Mouse (Mus musculus) liver, embryonic 13.5 days (tissue): ENCODE data around the gene Glce. TPM values are rescaled to one million over a fixed set of nuclear protein-coding genes. Genes with fewer than 3 reads are reported as not detected.

Source experiments
- ATAC-seq: fragments of 200-750 bp; cut with Nextera tagmentation; 2 replicates; pipeline ENCODE4 v1.8.0; 2017; ENCODE audit warnings: low read depth, mild to moderate bottlenecking, moderate number of reproducible peaks, moderate library complexity
- DNase-seq: peaks from one replicate; pipeline ENCODE4 v3.0.0; 2022
- H3K27ac ChIP-seq: fragments of 300-500 bp; sonication (generic); 2 replicates; pipeline ENCODE4 v1.5.1; 2015; ENCODE audit warnings: moderate library complexity, mild to moderate bottlenecking, inconsistent platforms
- H3K27me3 ChIP-seq: fragments of 300-500 bp; sonication (generic); 2 replicates; pipeline ENCODE4 v1.6.1; 2015; ENCODE audit warnings: mild to moderate bottlenecking, inconsistent platforms
- H3K36me3 ChIP-seq: fragments of 300-500 bp; sonication (generic); 2 replicates; pipeline ENCODE4 v1.6.1; 2015; ENCODE audit warnings: mild to moderate bottlenecking, inconsistent platforms
- H3K4me1 ChIP-seq: fragments of 300-500 bp; sonication (generic); replicated peaks from 2 replicates; pipeline ENCODE4 v1.6.1; 2015; ENCODE audit warnings: inconsistent platforms
- H3K4me2 ChIP-seq: fragments of 300-500 bp; sonication (generic); 2 replicates; pipeline ENCODE4 v1.6.1; 2015; ENCODE audit warnings: inconsistent platforms, mild to moderate bottlenecking, moderate library complexity
- H3K4me3 ChIP-seq: fragments of 300-500 bp; sonication (generic); replicated peaks from 2 replicates; pipeline ENCODE4 v1.5.1; 2015; ENCODE audit warnings: mild to moderate bottlenecking, inconsistent platforms
- H3K9ac ChIP-seq: fragments of 300-500 bp; sonication (generic); 2 replicates; pipeline ENCODE4 v1.6.1; 2015; ENCODE audit warnings: mild to moderate bottlenecking, inconsistent platforms
- H3K9me3 ChIP-seq: fragments of 300-500 bp; sonication (generic); replicated peaks from 2 replicates; pipeline ENCODE4 v1.6.1; 2016; ENCODE audit warnings: inconsistent platforms
- WGBS: fragments of 180-500 bp; shearing (Covaris S2); methylation state at CpG from one replicate; pipeline ENCODE4 v1.1.7; 2015; ENCODE audit not compliant: insufficient replicate concordance; 5-methylcytosine and 5-hydroxymethylcytosine counted together
- polyA plus RNA-seq: library from polyadenylated mRNA; unstranded; fragments of >200 nt; fragmentation: Nextera tagmentation; extraction: Ambion mirVana; gene quantifications from 2 replicates; pipeline ENCODE4 v1.2.1, GENCODE M21; 2015

Glce gene
- polyA plus RNA-seq, 1 experiment from 2014 or later: 5.3 TPM

DNA sequence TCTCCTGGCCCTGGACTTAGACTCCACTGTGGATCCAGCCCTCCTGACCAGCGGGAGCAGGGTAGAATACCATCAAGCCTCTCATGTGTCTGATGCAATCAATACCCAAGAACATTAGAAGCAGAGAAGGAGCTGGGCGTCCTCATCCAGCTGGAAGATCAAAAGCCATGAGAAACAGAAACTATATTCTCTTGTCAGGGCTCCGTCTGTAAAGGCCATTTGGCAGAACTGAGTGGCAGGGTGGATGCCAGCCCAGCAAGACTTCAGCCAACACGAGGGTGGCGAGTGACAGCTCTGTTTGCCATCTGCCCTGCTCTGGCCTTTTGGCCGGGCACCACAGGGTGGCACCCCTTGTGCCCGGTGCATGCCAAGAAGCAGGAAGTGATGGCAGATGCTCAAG lies 30.8 kb upstream of the Glce start:
- Histone ChIP-seq H3K4me3 (no peak overlapping the region), H3K36me3 (no peaks in the 10 kb centered on the region), H3K4me1 (no peaks in the 10 kb centered on the region), H3K4me2 (no peak overlapping the region), H3K27me3 (no peaks in the 10 kb centered on the region), H3K9me3 (no peaks in the 10 kb centered on the region), H3K27ac (no peak overlapping the region), H3K9ac (no peak overlapping the region)
- DNase-seq: no peak
- no peak for ATAC-seq
- WGBS: 56% methylated on average over 7 of the region's 7 CpGs

DNA sequence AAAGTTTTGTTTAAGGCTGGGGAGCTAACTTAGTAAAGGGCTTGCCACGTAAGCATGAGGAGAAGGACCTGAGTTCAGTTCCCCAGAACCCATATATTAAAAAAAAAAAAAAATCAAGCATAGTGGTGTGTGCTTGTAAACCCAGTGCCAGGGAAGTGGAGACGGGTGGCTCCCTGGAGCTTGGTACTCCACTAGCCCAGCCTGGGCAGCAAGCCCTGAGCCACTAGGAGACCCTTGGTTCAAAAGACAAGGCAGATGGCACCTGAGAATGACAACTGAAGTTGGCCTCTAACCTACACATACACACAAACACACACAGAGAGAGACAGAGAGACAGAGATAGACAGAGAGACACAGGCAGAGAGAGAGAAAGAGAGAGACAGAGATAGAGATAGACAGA lies 30.1 kb upstream of the Glce start:
- 59% methylated on average over 2 of the region's 2 CpGs for WGBS

DNA sequence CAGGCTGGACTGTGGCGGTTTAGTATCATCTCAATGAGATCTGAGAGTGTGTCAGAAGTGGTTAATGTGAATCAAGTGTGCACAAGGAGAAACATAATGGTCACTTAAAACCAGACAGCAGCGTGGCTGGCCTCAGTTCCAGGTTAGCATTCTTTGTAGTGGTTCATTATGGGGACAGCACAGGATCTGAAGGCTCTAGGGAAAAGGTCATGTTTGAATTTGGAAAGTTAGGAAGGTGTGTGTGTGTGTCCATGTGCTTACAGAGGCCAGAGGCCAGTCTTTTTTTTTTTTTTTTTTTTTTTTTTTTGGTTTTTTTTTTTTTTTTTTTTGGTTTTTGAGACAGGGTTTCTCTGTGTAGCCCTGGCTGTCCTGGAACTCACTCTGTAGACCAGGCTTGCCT lies 22.7 kb upstream of the Glce start:
- DNase-seq: no peak
- Histone ChIP-seq H3K4me2 (no peak overlapping the region), H3K9ac (no peak overlapping the region), H3K4me1 (no peaks in the 10 kb centered on the region), H3K27ac (no peak overlapping the region), H3K4me3 (no peak overlapping the region), H3K27me3 (no peaks in the 10 kb centered on the region), H3K36me3 (no peaks in the 10 kb centered on the region), H3K9me3 (no peaks in the 10 kb centered on the region)
- 56% methylated on average over 2 of the region's 2 CpGs for WGBS
- ATAC-seq: no peak

More for the DNA sequence above, 30.1 kb upstream of the Glce start:
- H3K27me3 ChIP-seq: no peaks in the 10 kb centered on the region
- no peak overlapping the region for H3K9ac ChIP-seq
- H3K4me3 ChIP-seq: no peak overlapping the region
- H3K36me3 ChIP-seq: no peaks in the 10 kb centered on the region
- H3K27ac ChIP-seq: no peak overlapping the region
- H3K4me2 ChIP-seq: no peak overlapping the region
- ATAC-seq (no peak), DNase-seq (no peak)
- no peaks in the 10 kb centered on the region for H3K9me3 ChIP-seq
- no peaks in the 10 kb centered on the region for H3K4me1 ChIP-seq

DNA sequence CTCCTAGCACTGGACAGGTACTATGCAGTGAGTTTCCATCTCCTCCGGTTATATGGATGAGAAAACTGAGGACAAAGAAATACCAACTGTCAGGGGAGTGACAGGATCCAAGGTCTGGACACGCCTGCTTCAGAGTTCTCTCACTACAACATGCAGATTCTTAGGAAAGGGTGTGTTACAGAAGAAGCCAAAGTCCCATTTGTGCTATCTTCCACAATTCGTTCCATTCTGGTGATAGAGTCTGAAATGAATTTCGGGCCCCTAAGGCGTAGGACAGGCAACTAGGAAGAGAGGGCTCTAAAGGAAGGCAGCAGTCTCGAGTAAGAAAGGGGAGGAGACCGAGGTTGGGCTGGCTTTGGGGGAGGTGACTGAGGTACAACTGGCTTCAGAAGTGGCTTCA lies 21.0 kb upstream of the Glce start:
- ATAC-seq: no peak
- Histone ChIP-seq H3K27ac (no peak overlapping the region), H3K4me1 (no peaks in the 10 kb centered on the region), H3K36me3 (no peaks in the 10 kb centered on the region), H3K9me3 (no peaks in the 10 kb centered on the region), H3K27me3 (no peaks in the 10 kb centered on the region), H3K4me3 (no peak overlapping the region), H3K4me2 (no peak overlapping the region), H3K9ac (no peak overlapping the region)
- no peak for DNase-seq
- WGBS: 48% methylated on average over 7 of the region's 7 CpGs

DNA sequence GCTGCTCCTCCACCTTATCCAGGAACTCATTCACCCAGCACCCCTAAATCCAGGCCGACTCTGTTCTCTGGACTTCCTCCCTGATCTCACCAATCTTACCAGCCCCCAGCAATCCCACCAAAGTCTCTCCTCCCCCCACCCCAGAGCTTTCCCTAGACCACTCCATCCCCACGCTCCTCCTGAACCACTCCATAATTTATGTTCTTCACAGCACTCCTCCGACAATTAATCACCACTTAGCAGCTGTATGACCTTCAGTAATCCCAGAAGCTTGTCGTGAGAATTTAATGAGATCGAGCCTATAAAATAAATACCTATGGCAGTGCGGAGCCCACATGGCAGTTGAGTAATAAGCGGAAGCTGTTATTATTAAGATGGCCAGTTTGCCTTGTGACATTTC lies 16.6 kb upstream of the Glce start:
- Histone ChIP-seq H3K9me3 (no peaks in the 10 kb centered on the region), H3K9ac (no peak overlapping the region), H3K27me3 (no peaks in the 10 kb centered on the region), H3K4me2 (no peak overlapping the region), H3K36me3 (no peaks in the 10 kb centered on the region), H3K27ac (no peak overlapping the region), H3K4me1 (no peaks in the 10 kb centered on the region), H3K4me3 (no peak overlapping the region)
- 63% methylated on average over 7 of the region's 7 CpGs for WGBS
- ATAC-seq (no peak), DNase-seq (no peak)

DNA sequence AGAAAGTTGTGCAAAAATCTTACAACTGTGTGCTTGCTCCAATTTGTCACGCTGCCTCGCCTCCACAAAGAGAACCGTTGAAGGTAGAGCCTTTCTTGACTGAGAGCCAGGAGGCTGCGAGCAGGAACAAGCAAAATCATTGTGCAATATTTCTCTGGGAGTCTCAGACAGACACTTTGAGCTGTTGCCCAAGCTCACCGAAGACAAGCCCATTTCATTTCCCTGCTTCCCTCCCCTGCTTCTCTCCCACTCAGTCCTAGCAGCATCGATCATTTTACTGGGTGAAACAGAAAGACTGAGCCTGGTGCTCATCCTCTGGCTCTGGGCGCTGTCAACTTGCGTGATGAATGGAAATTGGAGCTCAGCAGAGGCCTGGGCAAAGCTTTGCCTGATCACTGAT lies 14.8 kb upstream of the Glce start:
- no peaks in the 10 kb centered on the region for H3K36me3 ChIP-seq
- no peaks in the 10 kb centered on the region for H3K4me1 ChIP-seq
- no peak overlapping the region for H3K4me2 ChIP-seq
- DNase-seq: no peak
- H3K9ac ChIP-seq: no peak overlapping the region
- no peak overlapping the region for H3K4me3 ChIP-seq
- ATAC-seq: no peak
- no peaks in the 10 kb centered on the region for H3K9me3 ChIP-seq
- no peak overlapping the region for H3K27ac ChIP-seq
- WGBS: 51% methylated on average over 8 of the region's 8 CpGs
- H3K27me3 ChIP-seq: no peaks in the 10 kb centered on the region

DNA sequence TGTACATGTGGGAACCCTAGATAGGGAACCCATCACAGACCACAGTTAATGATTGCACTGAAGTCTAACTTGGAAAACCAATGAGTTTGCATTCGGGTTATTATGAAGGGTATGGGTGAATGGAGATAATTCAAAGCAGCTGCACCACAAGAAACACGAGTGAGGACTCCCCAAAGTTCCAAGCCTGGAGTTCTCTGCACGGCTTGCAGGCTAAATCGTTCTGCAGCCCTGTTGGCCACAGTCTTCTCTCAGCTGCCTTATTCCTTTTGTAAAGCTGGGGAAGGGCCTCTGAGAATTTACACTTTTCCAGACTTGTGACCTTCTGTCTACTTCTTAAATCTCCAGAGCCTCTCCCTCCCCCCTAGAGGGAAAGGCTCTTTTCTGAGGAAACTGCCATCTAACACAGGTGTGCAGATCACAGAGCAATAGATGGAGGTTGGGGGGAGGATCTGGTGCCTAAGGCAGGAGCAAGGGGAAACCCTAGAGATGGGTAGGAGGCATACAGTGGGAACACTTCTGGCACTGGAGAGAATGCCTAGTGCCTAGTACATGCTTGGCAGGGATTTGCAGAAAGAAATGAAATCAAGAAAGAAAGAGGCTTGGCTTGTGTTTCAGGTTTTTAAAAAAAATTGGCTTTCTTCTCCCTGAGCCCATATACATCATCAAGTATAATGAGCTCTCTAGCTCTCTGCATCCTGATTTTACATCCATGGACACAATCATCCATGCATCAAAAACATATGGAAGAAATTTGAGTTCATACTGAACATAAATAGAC lies 9.7 kb upstream of the Glce start:
- DNase-seq (no peak), ATAC-seq (no peak)
- Histone ChIP-seq H3K36me3 (no peaks in the 10 kb centered on the region), H3K4me1 (no peaks in the 10 kb centered on the region), H3K27ac (no peak overlapping the region), H3K27me3 (no peaks in the 10 kb centered on the region), H3K9me3 (no peaks in the 10 kb centered on the region), H3K9ac (no peak overlapping the region), H3K4me2 (no peak overlapping the region), H3K4me3 (no peak overlapping the region)
- 44% methylated on average over 4 of the region's 4 CpGs for WGBS

DNA sequence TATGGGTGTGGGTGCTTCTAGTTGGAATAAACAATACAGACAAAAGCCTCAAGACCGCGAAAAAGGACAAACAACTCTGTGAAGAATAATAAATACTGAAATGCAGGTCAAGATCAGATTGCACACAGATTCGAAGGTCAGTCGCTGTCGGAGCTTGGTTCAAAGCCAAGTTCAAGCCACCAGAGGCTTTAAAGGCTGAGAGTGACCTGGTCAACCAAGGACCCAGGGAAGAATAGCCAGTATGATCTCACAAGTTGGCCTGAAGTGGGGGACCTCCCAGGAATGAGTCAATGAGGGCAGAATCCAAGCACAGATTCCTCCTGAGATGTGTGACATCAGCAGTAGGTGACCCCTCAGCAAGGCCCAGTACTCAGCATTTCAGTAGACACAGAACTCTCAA lies 8.3 kb upstream of the Glce start:
- no peaks in the 10 kb centered on the region for H3K4me1 ChIP-seq
- H3K27me3 ChIP-seq: no peaks in the 10 kb centered on the region
- H3K9ac ChIP-seq: no peak overlapping the region
- H3K4me3 ChIP-seq: no peak overlapping the region
- 70% methylated on average over 5 of the region's 5 CpGs for WGBS
- DNase-seq: no peak
- no peak overlapping the region for H3K27ac ChIP-seq
- no peaks in the 10 kb centered on the region for H3K36me3 ChIP-seq
- H3K4me2 ChIP-seq: no peak overlapping the region
- H3K9me3 ChIP-seq: no peaks in the 10 kb centered on the region
- ATAC-seq: no peak

DNA sequence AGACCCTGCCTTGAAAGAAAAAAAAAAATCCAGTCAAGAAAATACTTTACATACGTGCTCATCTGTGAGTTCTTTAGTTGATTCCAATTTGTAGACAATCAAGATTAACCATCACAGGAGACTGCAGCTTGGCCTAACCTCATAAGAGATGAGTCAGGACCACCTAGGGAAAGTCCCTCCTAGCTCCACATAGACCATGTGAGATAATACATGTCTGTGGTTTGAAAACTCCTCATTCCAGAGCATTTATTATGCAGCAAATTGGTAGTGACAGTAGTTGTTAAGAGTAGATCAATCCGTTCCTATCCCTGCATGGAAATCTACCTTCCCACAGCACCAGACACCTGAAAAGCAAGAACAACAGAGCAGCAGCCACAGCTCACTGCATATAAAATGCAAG lies 5.6 kb upstream of the Glce start:
- Histone ChIP-seq H3K9me3 (no peaks in the 10 kb centered on the region), H3K4me1 (peaks cover 12% of the 10 kb centered on the region)
- ATAC-seq: no peak

DNA sequence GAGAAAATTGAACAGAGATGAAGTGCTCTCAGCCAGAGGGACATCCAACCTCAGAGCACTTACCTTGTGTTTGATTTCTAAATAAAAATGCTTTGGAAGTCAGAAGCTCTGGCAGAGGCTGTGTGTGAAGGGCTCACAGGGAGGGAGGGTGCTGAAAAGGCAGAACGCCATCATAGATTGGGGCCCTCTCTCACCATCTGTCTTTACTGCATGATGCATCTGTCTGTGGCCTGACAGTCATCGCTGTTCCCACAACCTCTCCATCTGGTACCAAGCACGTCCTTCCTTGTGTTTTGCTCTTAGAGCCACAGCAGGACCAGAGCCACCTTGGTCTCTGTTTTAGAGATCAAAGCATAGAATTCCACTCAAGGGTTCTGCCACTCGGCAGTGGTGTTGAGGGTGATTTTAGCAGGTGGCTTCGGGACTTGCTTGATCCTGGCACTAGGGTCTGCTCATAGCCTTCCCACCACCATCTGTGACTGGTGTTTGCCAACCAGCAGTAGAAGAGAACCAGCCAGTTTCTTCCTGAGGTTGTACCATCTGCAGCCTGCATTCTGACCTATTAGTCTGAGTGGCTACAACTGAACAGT lies 3.6 kb upstream of the Glce start:
- DNase-seq (no peak), ATAC-seq (no peak)
- H3K9ac ChIP-seq: no peak overlapping the region
- H3K4me3 ChIP-seq: no peak overlapping the region
- H3K9me3 ChIP-seq: no peaks in the 10 kb centered on the region
- no peak overlapping the region for H3K27ac ChIP-seq
- no peak overlapping the region for H3K4me2 ChIP-seq
- 65% methylated on average over 5 of the region's 5 CpGs for WGBS
- H3K27me3 ChIP-seq: peaks cover 8% of the 10 kb centered on the region; the same call in 1 of the 2 replicates
- peaks cover 24% of the 10 kb centered on the region for H3K4me1 ChIP-seq
- H3K36me3 ChIP-seq: no peaks in the 10 kb centered on the region

More for the DNA sequence above, 5.6 kb upstream of the Glce start:
- DNase-seq: no peak
- Histone ChIP-seq H3K27ac (no peak overlapping the region), H3K9ac (no peak overlapping the region), H3K4me3 (no peak overlapping the region), H3K36me3 (no peaks in the 10 kb centered on the region), H3K4me2 (no peak overlapping the region), H3K27me3 (no peaks in the 10 kb centered on the region)
- 61% methylated on average over 2 of the region's 2 CpGs for WGBS

DNA sequence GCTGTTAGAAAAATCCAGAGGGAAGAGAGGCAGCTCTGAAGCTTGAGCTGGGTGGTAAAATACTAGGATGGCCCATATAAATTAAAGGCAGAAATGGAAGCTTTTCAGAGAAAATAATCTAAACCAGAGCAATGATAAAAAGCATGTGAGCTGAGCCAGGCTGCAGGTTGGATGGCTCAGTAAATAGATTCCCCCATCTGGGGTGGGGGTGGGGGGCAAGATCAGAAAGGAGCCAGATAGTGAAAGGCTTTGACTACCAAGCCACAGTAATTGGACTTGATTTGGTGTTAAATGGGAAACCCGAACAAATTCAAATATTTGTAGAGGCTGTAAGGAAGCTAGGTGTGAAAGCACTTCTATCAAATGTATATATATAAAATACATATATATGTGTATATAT lies 1.8 kb upstream of the Glce start:
- Histone ChIP-seq H3K9me3 (no peaks in the 10 kb centered on the region), H3K9ac (no peak overlapping the region), H3K4me1 (peaks cover 26% of the 10 kb centered on the region), H3K4me3 (no peak overlapping the region), H3K36me3 (no peaks in the 10 kb centered on the region), H3K27ac (no peak overlapping the region), H3K27me3 (peaks cover 12% of the 10 kb centered on the region), H3K4me2 (no peak overlapping the region)
- ATAC-seq (no peak), DNase-seq (no peak)
- 69% methylated on average over 1 of the region's 1 CpGs for WGBS

DNA sequence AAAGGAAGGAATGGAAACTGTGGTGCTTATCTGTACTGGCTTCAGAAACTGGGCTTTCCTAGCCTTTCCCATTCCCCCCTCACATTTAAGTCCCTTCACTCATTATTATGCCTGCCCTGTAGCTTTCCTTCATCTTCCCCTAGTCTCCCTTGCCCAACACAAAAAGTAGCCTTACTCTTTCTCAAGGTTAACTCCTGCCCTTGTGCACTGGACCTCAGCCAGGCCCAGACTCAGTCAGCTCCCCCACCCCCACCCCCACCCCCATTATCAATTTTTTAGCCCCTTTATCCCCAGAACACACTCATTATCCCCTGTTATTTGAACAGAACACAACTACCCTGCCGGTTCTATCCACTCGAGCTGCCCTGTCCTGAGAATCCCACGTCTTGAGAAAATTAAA lies 1.0 kb upstream of the Glce start:
- Histone ChIP-seq H3K9me3 (no peaks in the 10 kb centered on the region), H3K9ac (peak overlapping the region; percentile 69)
- ATAC-seq: no peak

More for the DNA sequence above, 1.0 kb upstream of the Glce start:
- 43% methylated on average over 3 of the region's 3 CpGs for WGBS
- Histone ChIP-seq H3K4me2 (peak overlapping the region; percentile 99), H3K4me3 (peak overlapping the region; percentile 81), H3K36me3 (no peaks in the 10 kb centered on the region), H3K27me3 (peaks cover 12% of the 10 kb centered on the region), H3K27ac (peak overlapping the region; percentile 72), H3K4me1 (peaks cover 26% of the 10 kb centered on the region)
- DNase-seq: no peak
